Mouse (Mus musculus) regulatory T cell (primary cell): ENCODE measurements around the gene Slc2a12.

Source experiments
- in situ Hi-C: fragments of 300-600 bp; cut with MboI, MseI; formaldehyde crosslinking; loops from one replicate; pipeline ENCODE4 v1.15.1; 2025; ENCODE audit warnings: high pct_unique_total_duplicates

Slc2a12 gene

DNA sequence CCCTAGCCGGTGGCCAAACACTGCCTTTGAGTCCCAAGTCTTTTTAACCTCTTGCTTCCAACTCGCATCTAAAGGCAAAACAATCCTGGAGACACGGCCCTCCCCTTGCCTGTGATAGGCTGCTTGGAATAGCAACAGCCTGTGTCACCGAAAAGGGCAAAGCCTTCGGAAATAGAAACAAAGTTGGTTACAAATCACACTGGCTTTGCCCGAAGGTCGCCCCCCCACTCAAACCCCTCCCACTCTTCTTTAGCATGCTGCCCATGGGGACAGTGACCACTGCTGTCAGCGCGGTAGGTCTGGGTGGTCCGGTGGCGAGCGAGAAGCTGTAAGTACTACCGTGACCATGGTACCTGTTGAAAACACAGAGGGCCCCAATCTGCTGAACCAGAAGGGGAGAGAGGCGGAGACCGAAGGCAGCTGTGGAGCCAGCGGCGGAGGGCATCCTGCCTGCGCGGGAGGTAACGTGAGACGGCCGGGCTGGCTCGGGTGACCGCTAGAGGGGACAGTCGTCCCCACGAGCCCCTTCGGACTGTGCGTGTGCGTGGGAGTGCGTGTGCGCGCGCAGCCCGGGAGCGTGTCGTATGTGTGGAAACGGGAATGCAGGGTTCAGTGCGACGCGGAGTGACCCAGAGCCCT is at the start of gene Slc2a12:
Gene Slc2a12, plus strand, starts transcription at position 159 of the 639 bp plus-strand sequence.
- in situ Hi-C loops: no loop called here

DNA sequence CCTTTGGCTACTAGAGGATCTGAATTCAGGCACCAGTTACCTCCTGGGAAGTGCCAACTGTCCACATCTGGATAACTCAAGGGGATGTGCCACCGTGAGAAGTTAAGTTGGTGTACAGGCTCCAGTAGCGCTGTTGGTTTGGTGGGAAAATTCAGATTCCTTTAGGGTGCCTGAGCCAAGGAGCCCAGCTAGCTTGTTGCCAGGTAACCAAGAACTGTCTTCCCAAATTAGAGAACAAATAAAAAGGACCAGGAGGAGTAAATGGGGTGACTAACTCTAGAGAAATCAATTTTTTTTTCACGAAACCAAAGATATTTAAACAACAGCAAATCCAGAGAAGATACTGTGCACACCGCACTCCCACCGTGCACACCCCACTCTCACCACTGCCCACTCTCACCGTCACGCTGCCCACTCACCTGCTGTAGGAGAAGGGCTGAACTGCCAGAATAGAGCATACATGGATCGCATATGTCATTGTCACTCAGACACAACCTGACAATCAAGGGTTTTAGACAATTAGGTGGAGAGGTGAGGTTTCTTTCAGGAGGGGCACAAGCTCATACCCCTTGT is 45.8 kb upstream of the Slc2a12 start:
- in situ Hi-C loops: loop anchor here (25.0 kb wide), 1 partner anchor 1163 kb away; no protein-coding TSS in a partner anchor

DNA sequence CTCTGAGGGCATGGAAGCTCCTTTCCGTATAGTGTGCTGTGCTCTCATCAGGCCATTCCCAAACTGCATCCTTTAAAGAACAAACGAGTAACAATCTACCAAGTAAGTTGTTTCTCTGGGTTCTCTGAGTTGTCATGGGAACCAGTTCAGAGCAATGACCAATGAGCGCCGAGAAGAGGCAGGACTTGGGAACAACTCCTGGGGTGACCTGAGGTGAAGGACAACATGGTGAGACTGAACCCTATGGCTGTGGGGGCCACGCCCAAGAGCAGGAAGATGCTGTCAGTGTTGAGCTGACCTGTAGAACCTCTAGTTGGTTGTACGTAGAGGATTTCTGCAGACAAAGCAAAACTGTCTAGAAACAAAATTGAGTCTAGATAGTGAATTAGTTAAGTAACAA is 43.8 kb upstream of the Slc2a12 start:
- in situ Hi-C loops: no loop called here

DNA sequence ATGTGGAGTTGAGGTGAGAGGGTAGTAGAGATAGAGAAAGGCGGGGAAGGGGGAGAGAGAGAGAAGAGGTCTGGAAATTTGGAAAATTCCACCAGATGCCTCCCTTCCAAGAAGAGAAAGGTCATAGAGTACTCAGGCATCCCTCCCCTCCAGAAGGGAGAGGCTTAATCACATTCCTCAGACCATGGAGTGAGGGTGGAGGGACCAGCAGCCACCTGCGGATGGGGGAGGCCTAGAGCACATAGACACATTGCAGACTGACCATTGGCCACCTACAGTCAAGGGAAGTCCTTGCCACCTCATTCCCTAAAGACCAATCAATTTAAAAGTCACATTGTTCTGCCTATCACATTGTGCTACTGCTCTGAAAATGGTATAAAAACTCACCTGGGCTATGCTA is 40.0 kb upstream of the Slc2a12 start:
- in situ Hi-C loops: no loop called here

DNA sequence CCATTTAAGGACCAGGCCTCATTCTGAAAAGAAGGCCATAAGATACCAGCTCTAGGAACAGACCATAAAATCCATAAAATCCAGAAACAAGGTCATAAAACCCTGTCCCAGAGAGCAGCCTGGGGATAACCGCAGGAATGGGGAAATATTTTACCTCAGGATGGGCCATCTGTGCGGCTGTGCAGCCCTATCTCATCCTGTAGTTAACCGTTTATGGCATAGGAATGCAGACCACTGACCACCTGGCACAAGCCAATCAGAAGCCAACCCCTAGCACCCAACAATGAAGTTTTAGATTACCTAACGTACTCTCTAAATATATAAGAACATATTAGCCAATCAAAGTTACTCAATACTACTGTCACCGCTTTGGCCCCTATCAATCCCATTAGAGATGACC is 36.5 kb upstream of the Slc2a12 start:
- in situ Hi-C loops: no loop called here

DNA sequence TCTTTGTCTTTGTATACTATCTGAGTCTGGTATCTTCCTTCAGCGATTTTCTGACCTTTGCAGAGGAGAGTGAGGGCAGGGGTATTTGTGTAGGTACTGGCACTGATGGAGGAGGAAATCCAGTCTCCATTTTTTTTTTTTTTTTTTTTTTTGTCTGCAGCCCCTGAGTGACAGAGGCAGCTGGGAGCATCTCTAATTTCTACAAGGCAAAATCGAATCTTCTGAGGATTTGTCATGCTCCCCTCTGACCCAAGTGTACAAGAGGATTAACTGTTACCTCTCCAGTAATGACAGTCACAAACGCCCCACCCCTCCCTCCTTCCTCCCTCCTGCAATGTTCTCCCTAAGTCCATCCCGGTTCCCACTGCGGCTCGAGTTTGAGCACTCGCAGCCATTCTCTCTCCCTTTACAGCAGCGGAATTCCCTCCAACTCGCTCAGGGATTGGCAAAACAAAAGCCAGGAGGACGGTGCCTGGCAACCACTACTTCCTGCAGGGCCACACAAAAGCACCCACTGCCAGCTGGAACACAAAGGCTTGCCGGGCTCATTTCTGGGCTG is 35.9 kb upstream of the Slc2a12 start:
- in situ Hi-C loops: no loop called here

DNA sequence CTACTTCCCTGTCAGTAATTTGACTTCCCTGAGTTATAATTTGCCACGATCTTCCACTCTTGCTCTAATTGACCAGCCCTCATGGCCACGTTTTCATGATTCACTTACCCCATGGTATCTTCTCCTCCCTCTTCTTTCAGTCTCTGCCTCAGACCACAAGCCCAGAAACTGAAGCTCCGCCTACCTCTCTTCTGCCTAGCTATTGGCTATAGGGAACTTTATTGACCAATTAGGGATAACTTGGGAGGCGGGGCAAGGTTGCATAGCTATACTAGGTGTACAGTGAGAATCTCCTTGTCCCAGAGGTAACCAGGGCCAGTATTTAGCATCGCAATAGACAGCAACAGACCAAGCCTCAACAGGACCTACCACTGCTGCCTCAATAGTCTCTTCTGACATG is 31.5 kb upstream of the Slc2a12 start:
- in situ Hi-C loops: no loop called here

DNA sequence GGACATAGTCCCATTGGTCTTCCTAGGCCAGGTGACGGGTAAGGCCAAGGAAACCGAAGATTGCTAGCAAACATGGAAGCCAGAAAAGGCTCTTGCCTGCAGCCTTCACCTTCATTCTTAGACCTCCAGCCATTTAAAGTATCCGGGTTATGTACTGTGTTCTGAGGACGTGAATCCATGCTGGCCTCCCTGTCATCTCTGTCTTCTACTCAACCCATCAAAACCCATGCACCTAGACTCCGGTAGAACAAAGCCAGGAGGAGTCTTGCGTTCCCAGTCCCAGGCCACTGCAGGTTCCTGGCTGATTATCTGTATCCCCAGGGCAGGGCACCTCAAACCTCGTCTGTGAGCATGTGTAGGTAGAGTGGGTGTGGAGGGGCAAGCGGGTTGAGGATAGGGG is 30.3 kb upstream of the Slc2a12 start:
- in situ Hi-C loops: no loop called here

DNA sequence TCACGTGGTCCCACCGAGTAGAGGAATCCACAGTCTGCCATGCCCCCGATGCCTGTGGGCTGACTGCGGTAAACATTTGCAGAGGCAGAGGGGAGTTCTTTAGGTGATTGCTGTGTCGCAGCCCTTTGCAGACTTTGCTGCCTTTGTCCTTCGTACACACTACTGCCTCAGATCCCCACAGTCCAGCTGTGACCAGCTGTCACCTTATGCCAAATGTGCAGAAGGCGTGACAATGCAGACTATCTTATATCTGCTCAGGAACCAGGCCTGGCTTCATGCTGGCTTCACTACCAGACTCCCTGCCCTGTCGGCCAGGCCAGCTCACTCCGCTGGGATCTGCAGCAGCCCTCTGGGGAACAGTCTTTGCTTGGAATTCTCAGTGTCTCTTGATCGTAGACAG is 29.5 kb upstream of the Slc2a12 start:
- in situ Hi-C loops: no loop called here

DNA sequence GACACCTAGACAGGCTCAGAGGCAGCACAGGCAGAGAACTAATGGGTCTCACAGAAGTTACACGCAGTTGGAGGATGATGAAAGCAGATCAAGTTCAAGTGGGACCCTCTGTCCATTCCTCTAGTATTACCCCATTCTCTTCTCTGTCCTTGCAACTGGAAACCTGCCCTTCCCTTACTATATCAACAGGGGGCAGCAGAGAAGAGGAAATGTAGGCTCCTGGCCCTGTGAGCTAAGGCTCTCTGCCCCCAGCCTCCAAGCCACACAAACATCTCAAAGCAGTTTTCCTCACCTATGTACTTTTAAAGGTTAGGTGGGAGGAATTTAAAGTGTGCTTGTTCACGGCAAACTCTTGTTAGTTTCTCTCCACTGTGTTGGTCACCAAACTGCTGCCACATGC is 26.0 kb upstream of the Slc2a12 start:
- in situ Hi-C loops: no loop called here

DNA sequence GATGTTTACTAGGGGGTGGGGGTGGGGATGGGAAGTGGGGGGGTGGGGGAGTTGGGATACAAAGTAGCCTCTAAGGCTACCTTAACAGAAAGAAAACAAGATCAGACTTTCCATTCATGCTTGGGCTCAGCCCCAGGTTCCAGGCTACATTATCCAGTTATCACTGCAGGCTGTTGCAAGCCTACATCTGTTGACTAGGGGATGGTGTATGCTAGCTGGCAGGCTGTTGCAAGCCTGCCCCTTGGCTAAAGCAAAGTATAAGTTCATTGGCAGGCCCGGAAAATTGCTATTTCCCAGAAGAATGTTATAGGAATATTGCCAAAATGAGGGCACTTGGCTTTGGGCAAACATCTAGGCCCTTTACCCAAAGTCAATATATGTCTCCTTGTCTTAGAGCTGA is 16.0 kb upstream of the Slc2a12 start:
- in situ Hi-C loops: no loop called here

DNA sequence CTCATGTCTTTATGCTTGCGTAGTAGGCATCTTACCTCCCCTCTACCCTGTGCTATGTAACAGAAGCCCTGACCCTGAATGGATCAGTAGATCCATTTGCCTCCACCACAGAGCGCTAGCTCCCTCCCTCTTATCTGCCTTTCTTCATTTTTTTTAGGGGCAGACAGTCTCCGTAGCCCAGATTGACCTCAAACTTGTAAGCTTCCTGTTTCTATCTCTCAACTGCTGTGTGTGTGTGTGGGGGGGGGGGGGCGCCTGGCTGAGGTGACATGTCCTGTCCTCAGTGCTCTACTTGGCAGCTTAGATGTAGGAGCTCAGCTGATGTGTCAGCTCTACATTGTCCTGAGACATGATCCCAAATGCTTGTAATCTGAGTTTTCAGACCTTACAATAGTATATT is 13.7 kb upstream of the Slc2a12 start:
- in situ Hi-C loops: no loop called here

DNA sequence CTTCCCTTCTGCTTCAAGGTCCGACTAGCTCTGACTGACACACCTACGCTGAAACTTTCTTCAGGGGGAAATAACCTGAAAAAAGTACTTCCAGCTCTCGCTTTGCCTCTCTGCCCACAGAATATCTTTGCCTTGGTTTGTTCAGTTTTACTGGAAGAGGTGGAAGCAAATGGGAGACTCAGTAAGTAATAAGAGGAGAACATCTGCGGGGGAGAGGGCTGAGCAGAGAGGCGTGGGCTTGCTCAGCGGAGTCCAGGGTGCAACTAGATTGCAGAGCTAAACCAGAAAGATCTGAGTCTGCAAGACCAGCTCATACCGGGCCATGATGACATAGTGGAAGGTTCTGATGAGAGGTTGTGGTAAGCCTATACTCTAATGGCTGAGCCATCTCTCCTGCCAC is 13.3 kb upstream of the Slc2a12 start:
- in situ Hi-C loops: no loop called here

DNA sequence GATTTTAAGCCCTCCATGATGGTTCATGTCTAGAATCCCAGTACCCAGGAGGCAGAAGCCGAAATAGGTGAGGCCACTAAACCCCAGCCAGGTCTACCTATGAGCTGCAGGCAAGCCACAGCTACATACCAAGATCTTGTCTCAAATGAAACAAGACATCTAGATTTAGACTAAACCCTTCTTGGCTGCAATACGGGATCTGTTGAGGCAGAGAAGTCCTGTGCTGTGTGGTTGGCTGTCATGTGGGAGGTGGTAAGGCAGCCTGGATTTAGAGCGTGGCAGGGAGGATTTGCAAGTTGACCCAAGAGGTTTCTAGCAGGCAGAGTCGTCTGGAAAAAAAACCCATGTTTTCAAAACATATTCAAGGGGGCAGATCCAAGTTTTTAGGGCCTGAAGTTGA is 12.9 kb upstream of the Slc2a12 start:
- in situ Hi-C loops: no loop called here

DNA sequence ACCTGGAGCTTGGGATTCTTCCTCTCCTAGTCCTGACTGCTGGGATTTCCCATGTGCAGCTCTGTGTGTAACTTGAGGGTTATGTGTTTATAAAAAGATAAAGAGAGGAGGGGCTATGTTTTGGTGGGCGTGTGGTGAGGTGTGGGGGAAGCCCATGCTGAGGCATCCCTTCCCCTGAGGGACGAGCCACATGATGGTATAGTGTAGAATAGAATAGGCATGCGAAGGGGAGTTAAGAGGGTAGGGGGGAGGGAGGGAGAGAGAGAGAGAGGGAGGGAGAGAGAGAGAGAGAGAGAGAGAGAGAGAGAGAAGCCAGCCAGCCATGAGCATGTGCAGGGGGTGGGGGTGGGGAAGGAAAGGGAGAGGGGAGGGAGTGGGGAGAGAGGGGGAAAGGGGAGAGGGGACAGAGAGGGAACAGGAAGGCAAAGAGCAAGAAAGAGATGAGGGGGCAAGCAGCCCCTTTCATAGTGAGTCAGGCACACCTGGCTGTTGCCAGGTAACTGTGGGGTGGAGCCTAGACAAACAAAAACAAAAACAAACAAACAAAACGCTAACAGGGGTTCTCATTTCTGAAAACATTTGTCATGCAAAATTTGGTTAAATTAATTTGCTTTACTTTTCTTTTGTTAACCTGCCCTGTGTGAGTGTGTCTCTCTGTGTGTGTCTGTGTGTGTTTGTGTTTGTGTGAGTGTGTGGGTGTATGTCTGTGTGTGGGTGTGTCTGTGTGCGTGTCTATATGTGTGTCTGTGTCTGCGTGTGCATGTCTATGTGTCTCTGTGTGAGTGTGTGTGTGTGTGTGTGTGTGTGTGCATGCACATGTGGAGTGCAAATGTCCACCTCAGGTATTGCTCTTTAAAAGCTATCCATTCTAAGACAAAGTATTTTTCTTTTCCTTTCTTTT is 11.2 kb upstream of the Slc2a12 start:
- in situ Hi-C loops: no loop called here

DNA sequence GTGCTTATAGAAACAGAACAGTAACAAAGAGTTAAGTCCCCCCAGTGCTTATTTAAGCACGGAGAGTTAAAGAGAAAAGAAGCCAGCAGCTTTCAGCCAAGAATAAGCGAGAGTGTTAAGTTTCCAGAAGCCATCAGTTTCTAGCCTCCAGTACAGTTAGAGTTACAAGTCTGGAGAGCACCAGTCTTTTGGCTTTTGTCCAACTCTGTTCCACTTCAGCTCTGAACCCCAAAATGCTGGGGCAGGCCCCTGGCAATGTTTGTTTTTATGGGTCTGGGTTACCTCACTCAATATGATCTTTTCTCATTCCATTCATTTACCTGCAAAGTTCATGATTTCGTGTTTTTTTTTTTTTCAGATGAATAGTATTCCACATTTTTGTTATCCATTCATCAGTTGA is 7.6 kb upstream of the Slc2a12 start:
- in situ Hi-C loops: no loop called here

DNA sequence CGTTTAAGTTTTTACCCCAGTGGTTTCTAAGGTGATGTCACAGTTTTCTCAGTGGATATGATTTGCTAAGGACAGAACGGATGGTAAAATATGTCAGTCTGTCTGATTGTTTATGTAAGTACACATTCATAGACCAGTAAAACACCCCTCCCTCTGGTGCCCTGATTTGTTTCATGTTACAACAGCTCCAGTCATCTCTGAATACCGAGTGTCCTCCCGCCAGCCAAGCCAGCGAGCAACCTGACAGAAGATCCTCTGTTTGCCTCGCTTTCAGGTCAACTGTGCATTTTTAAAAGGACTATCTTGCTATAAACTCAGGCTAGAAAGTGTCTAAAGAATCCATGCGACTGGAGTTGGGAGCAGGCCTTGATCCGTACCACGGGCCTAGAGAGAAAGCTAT is 640 bp upstream of the Slc2a12 start:
- in situ Hi-C loops: no loop called here

DNA sequence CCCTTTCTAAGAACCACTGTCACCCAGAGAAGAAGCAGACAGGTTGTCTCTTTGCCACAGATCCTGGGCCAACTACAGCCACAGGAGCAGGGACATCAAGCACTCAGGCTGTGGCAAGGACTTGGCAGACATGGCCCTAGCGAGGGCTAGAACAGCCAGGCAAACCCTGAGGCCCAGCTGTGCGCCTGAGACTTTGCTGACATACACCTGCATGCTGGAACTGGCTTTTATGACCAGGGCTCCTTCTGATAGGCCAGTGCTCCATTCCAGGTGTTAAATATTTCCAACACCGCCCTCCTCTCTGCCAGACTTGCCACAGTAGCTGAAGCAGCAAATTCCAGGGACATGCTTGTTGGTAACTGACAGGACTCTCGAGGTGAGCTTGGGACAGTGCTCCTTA is 3.9 kb downstream of the Slc2a12 start:
- in situ Hi-C loops: no loop called here

DNA sequence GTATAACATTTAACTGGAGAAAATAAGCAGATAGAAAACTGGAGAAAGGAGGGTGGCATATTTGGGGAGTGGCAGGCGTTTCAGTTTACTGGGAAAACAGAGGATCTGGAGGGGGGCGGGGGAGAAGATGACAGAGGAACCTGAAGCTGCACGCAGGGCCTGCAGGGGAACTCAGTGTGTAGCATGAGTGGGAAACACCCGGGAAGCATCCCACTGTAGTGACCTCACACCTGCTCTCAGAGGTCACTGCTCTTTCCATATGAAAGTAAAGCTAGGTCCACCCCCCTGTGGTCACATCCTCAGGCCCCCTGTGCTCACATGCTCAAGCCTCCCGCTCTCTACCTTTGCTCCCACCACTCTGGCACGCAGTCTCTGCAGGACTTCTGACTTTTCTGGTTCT is 9.0 kb downstream of the Slc2a12 start:
- in situ Hi-C loops: no loop called here

DNA sequence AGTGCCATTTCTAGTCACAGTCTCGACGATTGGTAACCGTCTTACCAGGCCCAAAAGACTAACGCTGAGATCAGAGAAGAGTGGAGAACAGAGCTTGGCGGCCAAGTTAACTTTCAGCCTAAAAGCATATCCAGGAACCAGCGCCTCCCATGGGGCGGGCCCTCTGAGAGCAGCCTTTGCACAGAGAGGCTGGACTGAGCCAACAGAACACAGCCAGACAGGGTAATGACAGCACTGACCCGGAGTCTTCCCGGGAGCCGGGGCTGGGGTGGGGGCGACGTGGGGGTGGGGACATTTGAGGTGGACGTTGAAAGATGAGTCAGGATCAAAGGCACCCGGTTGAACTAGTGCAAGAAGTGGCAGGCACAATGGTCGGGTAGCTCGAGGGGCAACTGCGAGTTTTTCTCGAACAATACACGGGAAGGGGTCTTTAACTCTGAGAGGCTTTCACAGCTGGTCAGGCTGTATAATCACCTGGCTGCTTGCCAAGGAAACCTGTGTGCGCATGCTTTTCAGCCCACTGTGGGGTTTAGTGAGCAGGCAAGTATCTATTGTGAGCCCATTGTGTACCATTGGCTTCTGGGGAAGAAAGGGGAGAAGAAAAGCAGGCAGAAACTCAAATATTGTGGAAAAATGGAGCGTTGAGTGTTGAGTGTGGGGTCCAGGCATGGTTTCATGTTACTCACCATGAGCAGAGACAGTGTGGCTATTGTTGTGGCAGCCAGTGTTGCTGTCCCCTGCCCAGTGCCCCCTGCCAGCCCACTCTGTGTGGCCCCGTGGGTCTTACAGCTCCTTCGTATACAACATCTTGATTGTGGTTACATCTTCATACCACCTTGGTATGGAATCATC is 13.9 kb downstream of the Slc2a12 start:
- in situ Hi-C loops: no loop called here

DNA sequence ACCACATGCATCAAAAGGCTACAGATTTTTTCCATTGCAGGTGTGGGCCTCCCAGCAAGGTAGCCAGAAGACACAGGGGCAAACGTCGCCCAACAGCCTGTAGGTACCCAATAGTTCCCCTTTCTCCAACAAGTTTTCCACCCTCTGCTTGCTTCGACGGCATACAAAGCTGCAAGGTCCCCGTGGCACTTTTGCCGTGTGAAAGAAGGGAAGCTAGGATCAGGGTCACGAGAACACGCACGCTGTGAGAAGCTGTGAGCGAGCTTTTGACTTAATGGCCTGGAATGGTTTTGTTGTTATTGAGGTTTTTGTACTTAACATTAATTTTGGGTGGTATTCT is 14.5 kb downstream of the Slc2a12 start:
- in situ Hi-C loops: no loop called here
